Mouse (Mus musculus) liver, embryonic 14.5 days (tissue): ENCODE measurements around the gene Arhgap27. TPM values are rescaled to one million over a fixed set of nuclear protein-coding genes. Genes with fewer than 3 reads are reported as not detected.

Experiments used
- ATAC-seq: fragments of 200-750 bp; cut with Nextera tagmentation; 2 replicates; pipeline ENCODE4 v1.8.0; 2017; ENCODE audit warnings: moderate number of reproducible peaks, mild to moderate bottlenecking, moderate library complexity; ENCODE audit not compliant: insufficient read depth
- DNase-seq, 3 experiments: peaks; one replicate each; pipeline ENCODE4 v3.0.0-alpha.2; 2012 to 2013; ENCODE audit warnings: low read depth in 3 of 3, low spot score in 3 of 3
- H3K27ac ChIP-seq: fragments of 300-500 bp; sonication (generic); 2 replicates; pipeline ENCODE4 v1.5.1; 2014; ENCODE audit warnings: moderate library complexity, mild to moderate bottlenecking, control low read depth, inconsistent platforms
- H3K27me3 ChIP-seq: fragments of 300-500 bp; sonication (generic); 2 replicates; pipeline ENCODE4 v1.6.1; 2014; ENCODE audit warnings: mild to moderate bottlenecking, low read length, moderate library complexity; ENCODE audit not compliant: control insufficient read depth, insufficient read depth
- H3K36me3 ChIP-seq: fragments of 300-500 bp; sonication (generic); replicated peaks from 2 replicates; pipeline ENCODE4 v1.6.1; 2014; ENCODE audit warnings: low read depth; ENCODE audit not compliant: control insufficient read depth, insufficient read depth
- H3K4me1 ChIP-seq, 2 experiments: fragments of 200-500 bp in 1 of 2; fragments of 300-500 bp in 1 of 2; sonication (generic) in 1 of 2; replicated peaks; 2 replicates each; pipeline ENCODE4 v1.6.1; 2012 to 2014; ENCODE audit warnings: antibody characterized with exemption in 1 of 2, inconsistent platforms in 1 of 2, low read length in 1 of 2; ENCODE audit not compliant: control insufficient read depth in 2 of 2, insufficient read depth in 2 of 2
- H3K4me2 ChIP-seq: fragments of 300-500 bp; sonication (generic); 2 replicates; pipeline ENCODE4 v1.6.1; 2014; ENCODE audit warnings: low read depth, mild to moderate bottlenecking, control low read depth, moderate library complexity
- H3K4me3 ChIP-seq, 2 experiments: fragments of 200-500 bp in 1 of 2; fragments of 300-500 bp in 1 of 2; sonication (generic) in 1 of 2; 2 replicates each; pipeline ENCODE4 v1.5.1; 2012 to 2014; ENCODE audit warnings: low read depth in 2 of 2, low read length in 2 of 2, mild to moderate bottlenecking in 2 of 2, control low read depth in 1 of 2, inconsistent platforms in 1 of 2, moderate library complexity in 1 of 2; ENCODE audit not compliant: insufficient read depth in 1 of 2
- H3K9ac ChIP-seq: fragments of 300-500 bp; sonication (generic); replicated peaks from 2 replicates; pipeline ENCODE4 v1.6.1; 2014; ENCODE audit warnings: mild to moderate bottlenecking, control low read depth, moderate library complexity
- H3K9me3 ChIP-seq: fragments of 300-500 bp; sonication (generic); 2 replicates; pipeline ENCODE4 v1.6.1; 2016; ENCODE audit warnings: low read length, mixed read lengths; ENCODE audit not compliant: control insufficient read depth
- CTCF ChIP-seq: IDR thresholded peaks from 2 replicates; pipeline ENCODE4 v1.5.1; 2016; ENCODE audit warnings: antibody characterized with exemption, low read depth, control low read depth
- EP300 ChIP-seq: IDR thresholded peaks from 2 replicates; pipeline ENCODE4 v1.6.1; 2016; ENCODE audit warnings: antibody characterized with exemption, low read depth
- WGBS: fragments of 180-500 bp; shearing (Covaris S2); extraction: QIAGEN DNeasy Blood & Tissue Kit; methylation state at CpG from one replicate; pipeline ENCODE4 v1.1.7; 2014; ENCODE audit not compliant: insufficient replicate concordance; 5-methylcytosine and 5-hydroxymethylcytosine counted together
- polyA plus RNA-seq, 2 experiments: library from polyadenylated mRNA; depleted of rRNA in 1 of 2; stranded (reverse) in 1 of 2; unstranded in 1 of 2; fragments of >200 nt; fragmentation: Nextera tagmentation in 1 of 2; extraction: Ambion mirVana in 1 of 2; gene quantifications; 2 replicates each; pipeline versions ENCODE4 v1.2.1 to v1.2.3; 2012 to 2014

Gene Arhgap27
- polyA plus RNA-seq, 2 experiments = 1.4 to 2.6 TPM

GRCm38 (mm10) chr11:103315379-103315778 is 48.1 kb downstream of the Arhgap27 start:
- H3K36me3 ChIP-seq = no peaks in the 10 kb centered on the region
- no peak overlapping the region for H3K4me3 ChIP-seq
- DNase-seq = no peak
- peaks cover 2% of the 10 kb centered on the region; the same call in 1 of the 2 replicates for H3K27me3 ChIP-seq
- no peak overlapping the region for H3K4me2 ChIP-seq
- 35% methylated on average over 5 of the region's 5 CpGs for WGBS
- no peak for ATAC-seq
- TF ChIP-seq CTCF (no peak), EP300 (no peak)
- H3K4me1 ChIP-seq = no peaks in the 10 kb centered on the region
- H3K9me3 ChIP-seq = no peaks in the 10 kb centered on the region
- H3K9ac ChIP-seq = no peak overlapping the region
- H3K27ac ChIP-seq = no peak overlapping the region

DNA sequence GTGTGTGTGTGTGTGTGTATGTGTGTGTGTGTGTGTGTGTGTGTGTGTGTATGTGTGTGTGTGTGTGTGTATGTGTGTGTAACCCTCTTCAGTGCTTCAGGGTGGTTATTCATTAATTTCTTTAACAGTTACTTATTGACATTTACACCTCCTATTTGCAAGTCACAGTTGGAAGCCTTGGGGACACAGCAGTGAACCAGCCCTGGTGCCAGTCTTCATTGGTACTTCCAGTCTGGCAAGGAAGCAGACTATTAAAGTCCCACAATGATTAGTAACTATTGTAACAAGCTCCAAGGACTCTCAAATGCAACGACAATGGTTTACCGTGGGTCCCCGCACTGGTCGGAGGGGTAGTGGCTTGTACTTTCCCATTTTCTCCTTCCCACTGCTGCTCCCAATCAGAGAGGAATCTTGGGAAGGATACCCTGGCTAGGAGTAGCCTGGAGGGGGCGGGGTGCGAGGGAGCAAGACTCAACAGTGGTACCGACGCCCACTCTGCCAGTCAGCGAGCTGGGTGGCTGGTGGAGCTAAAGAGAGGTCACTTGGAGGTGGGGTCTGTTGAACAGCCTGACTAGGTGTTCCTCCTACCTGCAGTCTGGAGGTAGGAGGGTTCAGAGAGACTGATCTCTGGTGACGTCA is 48.6 kb downstream of the Arhgap27 start:
- ATAC-seq = no peak

DNA sequence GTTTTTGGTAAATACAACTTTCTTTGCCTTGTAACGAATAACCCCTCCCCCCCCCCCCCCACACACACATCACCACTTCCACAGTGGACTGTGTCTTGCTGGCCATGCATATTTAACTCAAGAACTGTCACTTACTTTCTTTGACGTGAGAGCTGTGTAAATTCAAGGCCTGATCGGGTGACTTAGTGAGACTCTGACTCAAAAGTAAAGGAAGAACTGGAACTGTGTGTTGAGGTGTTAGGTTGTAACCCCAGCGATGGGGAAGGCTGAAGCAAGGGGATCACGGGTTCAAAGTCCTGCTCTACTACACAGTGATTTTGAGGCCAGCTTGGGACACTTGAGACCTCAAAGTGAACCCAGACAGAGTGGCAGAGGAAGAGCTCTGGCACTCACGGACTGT is 50.0 kb downstream of the Arhgap27 start:
- no peak overlapping the region for H3K4me3 ChIP-seq
- H3K4me1 ChIP-seq = peaks cover 0 to 3% of the 10 kb centered on the region in 2 experiments; a peak in 2 of 4 replicates
- no peaks in the 10 kb centered on the region for H3K36me3 ChIP-seq
- whole genome bisulfite sequencing = 55% methylated on average over 6 of the region's 6 CpGs
- no peak for TF ChIP-seq EP300
- TF ChIP-seq CTCF = no peak
- DNase-seq = no peak
- H3K9ac ChIP-seq = no peak overlapping the region
- no peak overlapping the region for H3K4me2 ChIP-seq
- H3K27me3 ChIP-seq = peaks cover 2% of the 10 kb centered on the region; the same call in 1 of the 2 replicates
- H3K9me3 ChIP-seq = no peaks in the 10 kb centered on the region
- no peak overlapping the region for H3K27ac ChIP-seq
- ATAC-seq = no peak

More for the DNA sequence above, 48.6 kb downstream of the Arhgap27 start:
- Histone ChIP-seq H3K9ac (no peak overlapping the region), H3K4me2 (no peak overlapping the region), H3K4me1 (peaks cover 0 to 1% of the 10 kb centered on the region in 2 experiments; a peak in 2 of 4 replicates), H3K9me3 (no peaks in the 10 kb centered on the region), H3K27me3 (peaks cover 2% of the 10 kb centered on the region; the same call in 1 of the 2 replicates), H3K4me3 (no peak overlapping the region), H3K36me3 (no peaks in the 10 kb centered on the region), H3K27ac (no peak overlapping the region)
- no peak for TF ChIP-seq CTCF
- no peak for TF ChIP-seq EP300
- DNase-seq = no peak
- WGBS = 56% methylated on average over 10 of the region's 10 CpGs

DNA sequence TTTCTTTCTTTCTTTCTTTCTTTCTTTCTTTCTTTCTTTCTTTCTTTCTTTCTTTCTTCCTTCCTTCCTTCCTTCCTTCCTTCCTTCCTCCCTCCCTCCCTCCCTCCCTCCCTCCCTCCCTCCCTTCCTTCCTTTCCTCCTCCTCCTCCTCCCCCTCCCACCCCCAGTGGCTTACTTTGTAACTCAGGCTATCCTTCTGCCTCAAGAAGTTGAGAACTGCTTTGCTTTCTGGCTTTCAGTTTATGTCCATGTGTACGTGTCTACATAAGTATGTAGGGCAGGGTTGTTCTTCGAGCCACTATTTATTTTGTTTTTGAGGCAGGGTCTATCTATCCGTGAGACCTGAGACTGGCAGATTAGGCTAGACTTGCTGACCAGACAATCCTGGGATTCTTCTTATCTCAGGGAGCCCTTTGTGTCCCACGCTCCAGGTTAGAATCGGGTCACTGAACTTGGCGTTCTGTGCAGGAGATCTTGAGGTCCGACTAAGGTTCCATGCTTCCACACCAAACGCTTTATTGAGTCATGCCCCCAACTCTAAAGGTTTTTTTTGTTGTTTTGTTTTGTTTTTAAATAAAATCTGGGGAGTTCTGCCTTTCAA is 50.7 kb downstream of the Arhgap27 start:
- 56% methylated on average over 8 of the region's 8 CpGs for WGBS
- no peak for ATAC-seq

GRCm38 (mm10) chr11:103311960-103312611 is 51.4 kb downstream of the Arhgap27 start:
- Histone ChIP-seq H3K27ac (no peak overlapping the region), H3K27me3 (peaks cover 2% of the 10 kb centered on the region; the same call in 1 of the 2 replicates), H3K36me3 (no peaks in the 10 kb centered on the region), H3K4me3 (no peak overlapping the region), H3K4me1 (peaks cover 0 to 3% of the 10 kb centered on the region in 2 experiments; a peak in 2 of 4 replicates), H3K9me3 (no peaks in the 10 kb centered on the region), H3K9ac (no peak overlapping the region), H3K4me2 (peak overlapping the region; percentile 11; the same call in 1 of the 2 replicates)
- TF ChIP-seq EP300 (no peak), CTCF (no peak)
- ATAC-seq = no peak
- 7% methylated on average over 30 of the region's 30 CpGs for WGBS
- DNase-seq = no peak

More for the DNA sequence above, 50.7 kb downstream of the Arhgap27 start:
- TF ChIP-seq EP300 = no peak
- no peak for TF ChIP-seq CTCF
- DNase-seq = no peak
- Histone ChIP-seq H3K9me3 (no peaks in the 10 kb centered on the region), H3K4me3 (no peak overlapping the region), H3K36me3 (no peaks in the 10 kb centered on the region), H3K9ac (no peak overlapping the region), H3K27ac (no peak overlapping the region), H3K4me2 (no peak overlapping the region), H3K27me3 (peaks cover 2% of the 10 kb centered on the region; the same call in 1 of the 2 replicates), H3K4me1 (peaks cover 0 to 3% of the 10 kb centered on the region in 2 experiments; a peak in 2 of 4 replicates)
